Mouse (Mus musculus): ENCODE results near the gene Notch2. TPM values are rescaled to one million over a fixed set of nuclear protein-coding genes. Genes with fewer than 3 reads are reported as not detected.
"Not testable (repeated sequence)": the region's sequence is repeated elsewhere in the genome, so short reads cannot be mapped to it uniquely, and the experiment has no call there.

The Notch2 gene
- polyA plus RNA-seq, 1 experiment, result 24.9 TPM

DNA sequence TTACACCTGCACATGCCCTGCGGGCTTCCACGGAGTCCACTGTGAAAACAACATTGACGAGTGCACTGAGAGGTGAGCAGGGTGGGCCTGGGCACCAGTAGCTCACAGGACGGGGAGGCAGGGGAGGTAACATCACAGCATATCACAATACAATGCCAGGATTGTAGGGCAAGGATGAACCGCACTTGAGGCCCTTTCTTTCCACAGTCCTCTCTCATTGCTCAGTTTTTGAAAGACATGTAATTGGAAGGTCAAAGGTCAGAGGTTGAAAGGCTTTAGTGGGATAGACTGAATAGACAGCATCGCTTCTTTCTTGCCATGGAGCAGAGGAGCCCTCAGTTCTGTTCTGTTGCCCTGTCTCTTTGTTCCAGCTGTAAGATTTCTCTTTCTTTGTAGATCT, 107.6 kb downstream of the Notch2 start:
- 99% methylated on average over 6 of the region's 6 CpGs for WGBS

DNA sequence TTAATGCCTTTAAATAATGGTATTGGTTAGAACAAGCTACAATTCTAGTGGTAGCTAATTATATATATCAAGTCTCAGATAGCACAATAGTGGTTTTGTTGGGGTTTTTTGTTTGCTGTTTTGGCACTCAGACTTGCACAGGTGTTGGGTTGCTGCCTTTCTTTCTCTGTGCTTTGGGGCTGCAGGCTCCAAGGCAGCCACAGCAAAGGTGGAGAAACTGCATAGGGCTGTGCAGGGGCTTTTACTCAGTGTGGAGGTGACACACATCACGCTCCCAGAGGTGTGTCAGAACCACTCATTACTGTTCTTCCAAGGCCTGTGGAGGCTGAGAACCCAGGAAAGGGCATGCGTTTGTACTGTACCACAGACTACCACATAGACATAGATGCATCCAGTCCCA, 114.4 kb downstream of the Notch2 start:
- WGBS, result 100% methylated on average over 2 of the region's 2 CpGs
- no peak for TF ChIP-seq CTCF (IDR thresholded peaks at IDR 0.05; ENCODE audit: borderline replicate concordance, control insufficient read depth, extremely low read depth, insufficient read depth, low read length, poor library complexity)
- no peak for TF ChIP-seq POLR2A (IDR thresholded peaks at IDR 0.05; ENCODE audit: control insufficient read depth, extremely low read depth, insufficient read depth, low read length, poor library complexity)
- no peak overlapping the region for H3K4me3 ChIP-seq (ENCODE audit: control insufficient read depth, insufficient read depth, low read length)
- H3K27ac ChIP-seq (ENCODE audit: control insufficient read depth, insufficient read depth, low read length), result no peak overlapping the region
- H3K27me3 ChIP-seq (ENCODE audit: control insufficient read depth, insufficient read depth, low read length), result no peaks in the 10 kb centered on the region
- peaks cover 15% of the 10 kb centered on the region for H3K36me3 ChIP-seq (ENCODE audit: control insufficient read depth, insufficient read depth, low read length)
- H3K4me1 ChIP-seq (replicated peaks; ENCODE audit: control insufficient read depth, insufficient read depth, low read length), result no peaks in the 10 kb centered on the region
- DNase-seq, result no peak

More for the DNA sequence above, 107.6 kb downstream of the Notch2 start:
- TF ChIP-seq POLR2A (IDR thresholded peaks at IDR 0.05; ENCODE audit: control insufficient read depth, extremely low read depth, insufficient read depth, low read length, poor library complexity) (no peak), CTCF (IDR thresholded peaks at IDR 0.05; ENCODE audit: borderline replicate concordance, control insufficient read depth, extremely low read depth, insufficient read depth, low read length, poor library complexity) (no peak)
- H3K36me3 ChIP-seq (ENCODE audit: control insufficient read depth, insufficient read depth, low read length), result peaks cover 32% of the 10 kb centered on the region
- no peaks in the 10 kb centered on the region for H3K27me3 ChIP-seq (ENCODE audit: control insufficient read depth, insufficient read depth, low read length)
- H3K4me1 ChIP-seq (replicated peaks; ENCODE audit: control insufficient read depth, insufficient read depth, low read length), result no peaks in the 10 kb centered on the region
- DNase-seq, result no peak
- H3K4me3 ChIP-seq (ENCODE audit: control insufficient read depth, insufficient read depth, low read length), result no peak overlapping the region
- no peak overlapping the region for H3K27ac ChIP-seq (ENCODE audit: control insufficient read depth, insufficient read depth, low read length)

DNA sequence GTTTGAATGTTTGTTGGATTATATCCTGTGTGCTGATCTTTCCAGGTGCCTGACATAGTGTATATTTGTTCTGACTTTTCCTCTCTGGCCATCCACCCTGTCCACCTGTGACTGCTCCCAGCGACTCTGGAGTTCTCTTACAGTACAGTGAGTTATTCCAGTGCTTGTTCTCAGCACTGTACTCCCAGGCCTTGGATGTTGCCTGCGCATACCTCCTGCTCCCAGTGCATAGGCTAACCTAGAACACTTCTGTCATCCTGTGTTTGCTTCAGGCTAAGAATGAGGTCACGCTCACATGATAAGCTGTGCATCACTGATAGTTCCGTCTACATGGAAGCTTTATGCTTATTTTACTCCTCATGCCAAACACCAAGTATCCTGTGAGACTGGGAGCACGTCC, 115.4 kb downstream of the Notch2 start:
- H3K27me3 ChIP-seq (ENCODE audit: control insufficient read depth, insufficient read depth, low read length), result no peaks in the 10 kb centered on the region
- no peak overlapping the region for H3K27ac ChIP-seq (ENCODE audit: control insufficient read depth, insufficient read depth, low read length)
- TF ChIP-seq POLR2A (IDR thresholded peaks at IDR 0.05; ENCODE audit: control insufficient read depth, extremely low read depth, insufficient read depth, low read length, poor library complexity) (no peak), CTCF (IDR thresholded peaks at IDR 0.05; ENCODE audit: borderline replicate concordance, control insufficient read depth, extremely low read depth, insufficient read depth, low read length, poor library complexity) (no peak)
- DNase-seq, result no peak
- WGBS, result 93% methylated on average over 5 of the region's 5 CpGs
- H3K4me3 ChIP-seq (ENCODE audit: control insufficient read depth, insufficient read depth, low read length), result no peak overlapping the region
- no peaks in the 10 kb centered on the region for H3K4me1 ChIP-seq (replicated peaks; ENCODE audit: control insufficient read depth, insufficient read depth, low read length)
- peaks cover 9% of the 10 kb centered on the region for H3K36me3 ChIP-seq (ENCODE audit: control insufficient read depth, insufficient read depth, low read length)

DNA sequence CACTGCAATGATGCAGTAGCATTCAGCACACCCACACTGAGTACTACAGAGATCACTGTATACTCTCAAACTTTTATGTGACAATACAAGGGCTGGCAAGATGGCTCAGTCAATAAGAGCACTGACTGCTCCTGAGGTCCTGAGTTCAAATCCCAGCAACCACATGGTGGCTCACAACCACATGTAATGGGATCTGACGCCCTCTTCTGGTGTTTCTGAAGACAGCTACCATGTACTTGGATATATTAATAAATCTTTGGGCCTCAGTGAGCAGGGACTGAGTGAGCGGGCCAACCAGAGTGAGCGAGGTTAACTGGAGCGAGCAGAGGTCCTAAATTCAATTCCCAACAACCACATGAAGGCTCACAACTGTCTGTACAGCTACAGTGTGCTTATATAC, 118.8 kb downstream of the Notch2 start:
- H3K4me3 ChIP-seq (ENCODE audit: control insufficient read depth, insufficient read depth, low read length); DNase-seq; H3K4me1 ChIP-seq (replicated peaks; ENCODE audit: control insufficient read depth, insufficient read depth, low read length); H3K36me3 ChIP-seq (ENCODE audit: control insufficient read depth, insufficient read depth, low read length); H3K27ac ChIP-seq (ENCODE audit: control insufficient read depth, insufficient read depth, low read length); H3K27me3 ChIP-seq (ENCODE audit: control insufficient read depth, insufficient read depth, low read length): not testable (repeated sequence)
- WGBS, result over 99% methylated on average over 4 of the region's 4 CpGs

DNA sequence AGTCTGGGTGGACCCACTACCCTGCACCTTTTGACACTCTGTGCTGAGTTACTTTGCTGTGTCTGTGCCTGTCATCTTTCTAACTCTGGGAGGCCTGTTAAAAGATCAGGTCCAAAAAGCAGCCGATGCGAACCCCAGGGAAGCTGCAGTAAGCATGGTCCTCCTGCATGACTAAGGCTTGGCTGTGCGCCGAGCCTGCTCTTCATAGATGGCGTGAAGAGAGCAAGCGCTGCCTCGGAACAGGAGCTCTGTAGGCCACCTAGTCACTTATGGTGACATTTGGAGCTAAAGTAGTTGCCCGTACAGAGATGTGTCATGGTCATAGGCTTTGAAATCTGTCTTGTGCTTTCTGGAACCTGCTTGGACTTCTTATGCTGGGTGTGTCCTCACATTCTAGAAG, 119.3 kb downstream of the Notch2 start:
- Histone ChIP-seq H3K4me3 (ENCODE audit: control insufficient read depth, insufficient read depth, low read length) (no peak overlapping the region), H3K36me3 (ENCODE audit: control insufficient read depth, insufficient read depth, low read length) (peaks cover 7% of the 10 kb centered on the region; the same call in 1 of the 2 replicates), H3K27ac (ENCODE audit: control insufficient read depth, insufficient read depth, low read length) (no peak overlapping the region), H3K27me3 (ENCODE audit: control insufficient read depth, insufficient read depth, low read length) (no peaks in the 10 kb centered on the region), H3K4me1 (replicated peaks; ENCODE audit: control insufficient read depth, insufficient read depth, low read length) (no peaks in the 10 kb centered on the region)
- 97% methylated on average over 8 of the region's 8 CpGs for WGBS
- no peak for DNase-seq
- TF ChIP-seq CTCF (IDR thresholded peaks at IDR 0.05; ENCODE audit: borderline replicate concordance, control insufficient read depth, extremely low read depth, insufficient read depth, low read length, poor library complexity) (no peak), POLR2A (IDR thresholded peaks at IDR 0.05; ENCODE audit: control insufficient read depth, extremely low read depth, insufficient read depth, low read length, poor library complexity) (no peak)

DNA sequence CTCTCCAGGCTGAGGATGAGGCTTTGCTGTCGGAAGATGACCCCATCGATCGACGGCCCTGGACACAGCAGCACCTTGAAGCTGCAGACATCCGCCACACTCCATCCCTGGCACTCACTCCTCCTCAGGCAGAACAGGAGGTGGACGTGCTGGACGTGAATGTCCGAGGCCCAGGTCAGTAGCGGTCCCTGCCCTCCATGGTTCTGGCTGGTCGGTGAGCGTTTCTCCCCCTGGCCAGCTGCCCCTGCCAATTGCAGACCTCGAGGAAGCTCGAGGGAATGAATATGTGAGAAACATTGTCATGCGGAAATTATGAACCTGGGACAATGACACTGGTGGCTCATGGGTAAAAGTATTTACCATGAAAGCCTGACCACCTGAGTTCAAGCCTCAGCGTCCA, 128.1 kb downstream of the Notch2 start:
- TF ChIP-seq CTCF (IDR thresholded peaks at IDR 0.05; ENCODE audit: borderline replicate concordance, control insufficient read depth, extremely low read depth, insufficient read depth, low read length, poor library complexity), result no peak
- no peak for TF ChIP-seq POLR2A (IDR thresholded peaks at IDR 0.05; ENCODE audit: control insufficient read depth, extremely low read depth, insufficient read depth, low read length, poor library complexity)
- DNase-seq, result no peak
- Histone ChIP-seq H3K27ac (ENCODE audit: control insufficient read depth, insufficient read depth, low read length) (no peak overlapping the region), H3K36me3 (ENCODE audit: control insufficient read depth, insufficient read depth, low read length) (peaks cover 54% of the 10 kb centered on the region), H3K27me3 (ENCODE audit: control insufficient read depth, insufficient read depth, low read length) (no peaks in the 10 kb centered on the region), H3K4me1 (replicated peaks; ENCODE audit: control insufficient read depth, insufficient read depth, low read length) (no peaks in the 10 kb centered on the region), H3K4me3 (ENCODE audit: control insufficient read depth, insufficient read depth, low read length) (no peak overlapping the region)
- WGBS, result 98% methylated on average over 15 of the region's 15 CpGs

DNA sequence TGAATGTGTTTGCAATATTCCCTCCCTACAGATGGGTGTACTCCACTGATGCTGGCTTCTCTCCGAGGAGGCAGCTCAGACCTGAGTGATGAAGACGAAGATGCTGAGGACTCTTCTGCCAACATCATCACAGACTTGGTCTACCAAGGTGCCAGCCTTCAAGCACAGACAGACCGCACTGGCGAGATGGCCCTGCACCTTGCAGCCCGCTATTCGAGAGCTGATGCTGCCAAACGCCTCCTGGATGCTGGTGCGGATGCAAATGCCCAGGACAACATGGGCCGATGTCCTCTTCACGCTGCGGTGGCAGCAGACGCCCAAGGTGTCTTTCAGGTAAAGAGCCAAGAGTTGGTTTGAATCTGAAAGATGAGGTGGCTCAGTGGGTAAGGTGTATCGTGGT, 129.5 kb downstream of the Notch2 start:
- Histone ChIP-seq H3K4me3 (ENCODE audit: control insufficient read depth, insufficient read depth, low read length) (no peak overlapping the region), H3K36me3 (ENCODE audit: control insufficient read depth, insufficient read depth, low read length) (peaks cover 68% of the 10 kb centered on the region), H3K4me1 (replicated peaks; ENCODE audit: control insufficient read depth, insufficient read depth, low read length) (no peaks in the 10 kb centered on the region), H3K27ac (ENCODE audit: control insufficient read depth, insufficient read depth, low read length) (no peak overlapping the region), H3K27me3 (ENCODE audit: control insufficient read depth, insufficient read depth, low read length) (no peaks in the 10 kb centered on the region)
- DNase-seq, result no peak
- 97% methylated on average over 13 of the region's 13 CpGs for WGBS
- TF ChIP-seq CTCF (IDR thresholded peaks at IDR 0.05; ENCODE audit: borderline replicate concordance, control insufficient read depth, extremely low read depth, insufficient read depth, low read length, poor library complexity) (no peak), POLR2A (IDR thresholded peaks at IDR 0.05; ENCODE audit: control insufficient read depth, extremely low read depth, insufficient read depth, low read length, poor library complexity) (no peak)

Measured in thymus, adult 2 months (tissue).